Mouse (Mus musculus): ENCODE results near the gene Foxj1.

GRCm38 (mm10) chr11:116333526-116334416 lies 1.4 kb downstream of the Foxj1 start:
- no peak for TF ChIP-seq CTCF (IDR thresholded peaks at IDR 0.05; ENCODE audit: insufficient read depth, low read depth, low read length)
- no peak for TF ChIP-seq POLR2A (IDR thresholded peaks at IDR 0.05; ENCODE audit: insufficient read depth, low read depth, low read length)
